Mouse (Mus musculus) CH12.LX (cell line): ENCODE results near the gene Rpl35. TPM values are rescaled to one million over a fixed set of nuclear protein-coding genes. Genes with fewer than 3 reads are reported as not detected.

Source experiments
- DNase-seq: peaks from one replicate; pipeline ENCODE4 v3.0.0-alpha.2; 2013; ENCODE audit errors: extremely low read depth
- H3K27ac ChIP-seq: 2 replicates; pipeline ENCODE4 v1.5.1; 2012; ENCODE audit warnings: low read depth, mild to moderate bottlenecking, control low read depth, moderate library complexity; ENCODE audit not compliant: insufficient read depth
- H3K27me3 ChIP-seq: replicated peaks from 2 replicates; pipeline ENCODE3; 2012; ENCODE audit warnings: inconsistent platforms
- H3K36me3 ChIP-seq, 2 experiments: replicated peaks in 1 of 2; 2 replicates each; pipeline versions ENCODE3 to v1.6.1; 2012; ENCODE audit warnings: inconsistent platforms in 1 of 2, low read length in 1 of 2, mild to moderate bottlenecking in 1 of 2, mixed read lengths in 1 of 2, moderate library complexity in 1 of 2; ENCODE audit not compliant: control insufficient read depth in 1 of 2, insufficient read depth in 1 of 2
- H3K4me1 ChIP-seq, 2 experiments: 2 replicates each; pipeline ENCODE4 v1.6.1; 2012; ENCODE audit warnings: inconsistent platforms in 1 of 2, moderate library complexity in 1 of 2; ENCODE audit not compliant: insufficient read depth in 2 of 2, control insufficient read depth in 1 of 2
- H3K4me2 ChIP-seq: 2 replicates; pipeline ENCODE4 v1.6.1; 2012; ENCODE audit warnings: low read depth, mild to moderate bottlenecking, control low read depth; ENCODE audit not compliant: poor library complexity, insufficient read depth, severe bottlenecking
- H3K4me3 ChIP-seq, 3 experiments: fragments of 150-350 bp in 1 of 3; sonication (generic) in 1 of 3; replicated peaks in 1 of 3; 2 replicates each; pipeline versions ENCODE3 to v1.5.1; 2011 to 2012; ENCODE audit warnings: low read depth in 2 of 3, low read length in 2 of 3, mild to moderate bottlenecking in 2 of 3, moderate library complexity in 2 of 3, control low read depth in 1 of 3, improper control_type of control experiment in 1 of 3, inconsistent platforms in 1 of 3, mixed read lengths in 1 of 3; ENCODE audit not compliant: poor library complexity in 1 of 3
- H3K79me2 ChIP-seq: replicated peaks from 2 replicates; pipeline ENCODE4 v1.6.1; 2012; ENCODE audit warnings: mild to moderate bottlenecking, moderate library complexity; ENCODE audit not compliant: control insufficient read depth, poor library complexity, insufficient read depth, severe bottlenecking; ENCODE audit errors: extremely low read depth
- H3K9ac ChIP-seq: 2 replicates; pipeline ENCODE4 v1.6.1; 2012; ENCODE audit warnings: low read depth, mild to moderate bottlenecking, control low read depth, moderate library complexity; ENCODE audit not compliant: insufficient read depth
- H3K9me3 ChIP-seq: replicated peaks from 2 replicates; pipeline ENCODE3; 2012; ENCODE audit warnings: low read length, inconsistent platforms, mixed read lengths
- BHLHE40 ChIP-seq: IDR thresholded peaks from 2 replicates; pipeline ENCODE4 v1.6.1; 2011; ENCODE audit warnings: mild to moderate bottlenecking, low read depth, low read length, improper control_type of control experiment
- CHD1 ChIP-seq: IDR thresholded peaks from 2 replicates; pipeline ENCODE4 v1.6.1; 2012; ENCODE audit warnings: low read depth, low read length, improper control_type of control experiment, inconsistent platforms
- CHD2 ChIP-seq: IDR thresholded peaks from 2 replicates; pipeline ENCODE4 v1.6.1; 2011; ENCODE audit warnings: low read length, improper control_type of control experiment
- ELF1 ChIP-seq: IDR thresholded peaks from 2 replicates; pipeline ENCODE4 v1.6.1; 2014; ENCODE audit warnings: low read depth, mild to moderate bottlenecking, inconsistent platforms, low read length, improper control_type of control experiment
- ETS1 ChIP-seq: conservative IDR thresholded peaks from 2 replicates; pipeline ENCODE4 v1.6.1; 2012; ENCODE audit warnings: low read depth, mild to moderate bottlenecking, inconsistent platforms, low read length, improper control_type of control experiment, moderate library complexity
- GABPA ChIP-seq: IDR thresholded peaks from 2 replicates; pipeline ENCODE4 v1.6.1; 2012; ENCODE audit warnings: low read depth, low read length, improper control_type of control experiment, inconsistent platforms; ENCODE audit not compliant: insufficient replicate concordance
- HCFC1 ChIP-seq: IDR thresholded peaks from 2 replicates; pipeline ENCODE4 v1.6.1; 2012; ENCODE audit warnings: low read depth, mild to moderate bottlenecking, inconsistent platforms, low read length, improper control_type of control experiment
- IRF4 ChIP-seq: IDR thresholded peaks from 2 replicates; pipeline ENCODE4 v1.6.1; 2014; ENCODE audit warnings: low read depth, mild to moderate bottlenecking, inconsistent platforms, low read length, improper control_type of control experiment
- JUN ChIP-seq: IDR thresholded peaks from 2 replicates; pipeline ENCODE4 v1.6.1; 2011; ENCODE audit warnings: low read depth, mild to moderate bottlenecking, low read length, improper control_type of control experiment, moderate library complexity; ENCODE audit not compliant: insufficient read depth
- KAT2A ChIP-seq: IDR thresholded peaks from 2 replicates; pipeline ENCODE4 v1.6.1; 2012; ENCODE audit warnings: low read length, improper control_type of control experiment, inconsistent platforms; ENCODE audit not compliant: insufficient replicate concordance
- MAFK ChIP-seq: IDR thresholded peaks from 2 replicates; pipeline ENCODE4 v1.6.1; 2011; ENCODE audit warnings: low read length, improper control_type of control experiment; ENCODE audit not compliant: insufficient replicate concordance
- MAX ChIP-seq: IDR thresholded peaks from 2 replicates; pipeline ENCODE4 v1.6.1; 2011; ENCODE audit warnings: low read length, improper control_type of control experiment
- MXI1 ChIP-seq: IDR thresholded peaks from 2 replicates; pipeline ENCODE4 v1.6.1; 2011; ENCODE audit warnings: mild to moderate bottlenecking, low read depth, low read length, improper control_type of control experiment
- MYC ChIP-seq: IDR thresholded peaks from 2 replicates; pipeline ENCODE4 v1.6.1; 2011; ENCODE audit warnings: low read depth, mild to moderate bottlenecking, improper control_type of control experiment, low read length
- NELFE ChIP-seq: IDR thresholded peaks from 2 replicates; pipeline ENCODE4 v1.6.1; 2011; ENCODE audit warnings: low read depth, low read length, improper control_type of control experiment
- NRF1 ChIP-seq: IDR thresholded peaks from 2 replicates; pipeline ENCODE4 v1.6.1; 2014; ENCODE audit warnings: low read depth, mild to moderate bottlenecking, inconsistent platforms, low read length, improper control_type of control experiment, moderate library complexity
- POLR2A ChIP-seq: IDR thresholded peaks from 2 replicates; pipeline ENCODE4 v1.6.1; 2011; ENCODE audit warnings: low read depth, mild to moderate bottlenecking, improper control_type of control experiment, low read length
- POLR2AphosphoS2 ChIP-seq: IDR thresholded peaks from 2 replicates; pipeline ENCODE4 v1.6.1; 2011; ENCODE audit warnings: low read depth, low read length, improper control_type of control experiment
- RCOR1 ChIP-seq: conservative IDR thresholded peaks from 2 replicates; pipeline ENCODE4 v1.6.1; 2012; ENCODE audit warnings: low read depth, mild to moderate bottlenecking, inconsistent platforms, low read length, improper control_type of control experiment
- SIN3A ChIP-seq: IDR thresholded peaks from 2 replicates; pipeline ENCODE4 v1.6.1; 2012; ENCODE audit warnings: low read length, improper control_type of control experiment, inconsistent platforms
- SMC3 ChIP-seq: IDR thresholded peaks from 2 replicates; pipeline ENCODE4 v1.6.1; 2011; ENCODE audit warnings: low read depth, low read length, improper control_type of control experiment
- TBP ChIP-seq: conservative IDR thresholded peaks from 2 replicates; pipeline ENCODE4 v1.6.1; 2011; ENCODE audit warnings: low read depth, low read length, improper control_type of control experiment
- TCF12 ChIP-seq: IDR thresholded peaks from 2 replicates; pipeline ENCODE4 v1.6.1; 2014; ENCODE audit warnings: low read depth, mild to moderate bottlenecking, inconsistent platforms, low read length, improper control_type of control experiment
- UBTF ChIP-seq: IDR thresholded peaks from 2 replicates; pipeline ENCODE4 v1.6.1; 2012; ENCODE audit warnings: low read depth, mild to moderate bottlenecking, inconsistent platforms, low read length, improper control_type of control experiment, moderate library complexity
- USF2 ChIP-seq: conservative IDR thresholded peaks from 2 replicates; pipeline ENCODE4 v1.6.1; 2011; ENCODE audit warnings: low read depth, low read length, improper control_type of control experiment
- ZKSCAN1 ChIP-seq: IDR thresholded peaks from 2 replicates; pipeline ENCODE4 v1.6.1; 2012; ENCODE audit warnings: low read depth, inconsistent platforms, low read length, improper control_type of control experiment, borderline replicate concordance
- ZMIZ1 ChIP-seq: IDR thresholded peaks from 2 replicates; pipeline ENCODE4 v1.6.1; 2012; ENCODE audit warnings: low read depth, mild to moderate bottlenecking, inconsistent platforms, low read length, improper control_type of control experiment
- dilution Hi-C: fragments of 300-500 bp; cut with MboI; formaldehyde crosslinking; loops from 2 replicates; pipeline ENCODE4 v1.14.3; 2020; ENCODE audit warnings: low sequenced_read_pairs; ENCODE audit not compliant: extremely low pct_unique_long_range_greater_than_20kb, extremely low pct_ligation_motif_present
- in situ Hi-C: fragments of 300-500 bp; cut with MboI; formaldehyde crosslinking; loops from 3 replicates; pipeline ENCODE4 v1.14.3; 2019; ENCODE audit warnings: low sequenced_read_pairs, low pct_ligation_motif_present, low pct_unique_long_range_greater_than_20kb, mixed read lengths
- polyA plus RNA-seq: library from polyadenylated mRNA; unstranded; fragments of >175 nt; gene quantifications from 2 replicates; pipeline ENCODE4 v1.2.1, GENCODE M21; 2012; ENCODE audit warnings: low read depth; ENCODE audit not compliant: insufficient read length
- total RNA-seq, 2 experiments: library from RNA; depleted of rRNA; stranded (reverse); fragments of 300-350 nt in 1 of 2; fragments of >200 nt in 1 of 2; gene quantifications; 2 replicates each; pipeline ENCODE4 v1.2.3; 2012 to 2014

Gene Rpl35
- total and polyA plus RNA-seq, 3 experiments, result 649 to 2,171 (median 976) TPM

DNA sequence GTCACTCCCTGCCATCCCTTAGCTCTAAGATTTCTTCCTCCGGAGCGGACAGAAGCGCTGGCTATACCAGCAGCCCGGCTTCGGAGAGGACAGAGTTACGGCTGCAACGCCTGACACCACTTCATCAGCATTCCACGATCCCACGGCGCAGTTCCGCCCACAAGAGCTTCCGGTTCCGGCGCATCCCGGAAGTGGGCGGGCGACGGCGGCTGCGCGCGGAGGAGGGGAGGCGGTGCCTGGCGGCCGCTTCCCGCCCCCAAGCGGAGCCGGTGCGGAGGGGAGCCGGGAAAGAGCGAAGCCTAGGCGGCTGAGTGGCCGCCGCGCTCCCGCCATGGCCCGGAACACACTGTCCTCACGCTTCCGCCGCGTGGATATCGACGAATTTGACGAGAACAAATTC, 2.4 kb upstream of the Rpl35 start (continued):
- TF ChIP-seq CHD2, result no peak
- peak; percentile 25; the same call in 1 of the 2 replicates for TF ChIP-seq ETS1
- TF ChIP-seq BHLHE40, result peak; percentile 40; the same call in 1 of the 2 replicates
- TF ChIP-seq HCFC1, result peak; percentile 88
- peak; percentile 99 for TF ChIP-seq ELF1
- TF ChIP-seq GABPA, result no peak
- TF ChIP-seq MAX, result peak; percentile 84
- peak; percentile 88 for TF ChIP-seq NRF1
- TF ChIP-seq CHD1, result peak; percentile 29; the same call in 1 of the 2 replicates

DNA sequence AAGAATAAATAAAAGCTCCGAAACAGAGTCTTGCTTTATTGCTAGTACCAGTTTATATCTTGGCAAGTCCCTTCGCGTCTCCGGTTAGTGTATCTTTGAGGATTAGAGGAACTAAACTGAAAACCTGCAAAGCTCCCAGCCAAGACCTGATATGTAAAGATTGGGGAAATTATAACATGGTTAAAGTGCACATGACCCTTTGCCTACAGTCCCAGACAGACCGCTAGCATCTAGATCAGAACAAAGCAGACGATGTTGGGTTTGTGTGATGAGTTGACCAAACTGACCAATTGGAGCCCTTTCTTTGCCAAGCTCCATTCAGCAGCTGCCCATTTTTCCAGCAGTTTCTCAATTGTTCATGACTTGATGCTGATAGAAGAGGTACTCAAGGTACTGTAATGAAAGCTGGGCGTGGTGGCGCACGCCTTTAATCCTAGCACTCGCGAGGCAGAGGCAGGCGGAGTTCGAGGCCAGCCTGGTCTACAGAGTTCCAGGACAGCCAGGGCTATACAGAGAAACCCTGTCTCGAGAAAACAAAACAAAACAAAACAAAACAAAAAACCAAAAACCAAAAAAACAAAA, 816 bp upstream of the Rpl35 start:
- Histone ChIP-seq H3K27me3 (no peaks in the 10 kb centered on the region), H3K4me3 (peak overlapping the region; percentile 48 to 100 (median 95)), H3K9me3 (no peaks in the 10 kb centered on the region), H3K4me2 (peak overlapping the region; percentile 48), H3K79me2 (peaks cover 67% of the 10 kb centered on the region), H3K27ac (no peak overlapping the region), H3K4me1 (peaks cover 3 to 23% of the 10 kb centered on the region in 2 experiments), H3K36me3 (peaks cover 25 to 38% of the 10 kb centered on the region in 2 experiments), H3K9ac (peak overlapping the region; percentile 82)
- in situ Hi-C loops, result no loop called here
- TF ChIP-seq ELF1 (no peak), ZKSCAN1 (no peak), POLR2A (no peak; the same call in 1 of the 2 replicates), SIN3A (peak; percentile 61; the same call in 1 of the 2 replicates), JUN (no peak), TBP (no peak), NELFE (no peak), UBTF (no peak), HCFC1 (no peak), MAX (0 out of 2 replicates have a peak, but pooled peaks have one; percentile 45)
- no peak for DNase-seq
- dilution Hi-C loops, result no loop called here

DNA sequence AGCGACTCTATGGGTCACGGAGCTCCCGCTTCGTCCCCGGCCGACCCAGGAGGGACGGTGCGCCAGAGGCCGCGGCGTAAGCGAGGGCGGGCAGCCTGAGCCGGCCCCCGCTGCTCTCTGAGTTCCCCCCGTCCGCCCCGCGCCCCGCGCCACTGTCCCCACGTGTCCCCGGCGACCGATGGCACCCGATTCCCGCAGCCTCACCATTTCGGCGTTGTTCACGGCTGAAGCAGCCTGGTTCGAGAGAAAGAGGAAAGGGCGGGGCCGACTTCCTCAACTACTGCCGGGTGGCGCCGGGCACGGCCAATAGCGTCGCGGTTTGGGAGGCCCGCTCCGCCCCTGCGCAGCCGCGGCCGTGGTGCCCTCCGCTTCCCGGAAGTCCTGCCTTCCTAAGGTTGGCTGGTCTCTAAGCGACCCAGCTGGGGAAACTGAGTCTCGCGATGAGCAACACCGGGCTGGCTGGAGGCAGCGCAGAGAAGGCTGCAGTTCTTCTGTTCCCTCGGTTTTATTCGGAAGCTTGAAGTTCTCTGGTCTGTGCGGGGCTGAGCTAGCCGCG, 466 bp downstream of the Rpl35 start, which contains the start of gene Arpc5l:
Gene Arpc5l, plus strand, starts transcription at position 469 of the 556 bp plus-strand sequence.
- peak within 1 kb of the TSS; percentile 94 to 99 (median 97) for H3K4me3 ChIP-seq
- H3K9ac ChIP-seq, result peak within 1 kb of the TSS; percentile 98
- peak within 1 kb of the TSS; percentile 72 for H3K27ac ChIP-seq
- peak within 1 kb of the TSS; percentile 89 for H3K4me2 ChIP-seq
- no peaks in the 10 kb centered on the region for H3K27me3 ChIP-seq
- DNase-seq, result peak; percentile 91
- H3K4me1 ChIP-seq, result peaks cover 3 to 29% of the 10 kb centered on the region in 2 experiments
- H3K79me2 ChIP-seq, result peaks cover 59% of the 10 kb centered on the region
- peaks cover 38 to 48% of the 10 kb centered on the region in 2 experiments for H3K36me3 ChIP-seq
- dilution Hi-C loops (no loop called here), in situ Hi-C loops (no loop called here)
- no peaks in the 10 kb centered on the region for H3K9me3 ChIP-seq
- TF ChIP-seq ELF1 (peak; percentile 98), RCOR1 (no peak), NRF1 (peak; percentile 91), TBP (peak; percentile 93), ZMIZ1 (peak; percentile 85; the same call in 1 of the 2 replicates), USF2 (no peak), KAT2A (peak; percentile 74; the same call in 1 of the 2 replicates), POLR2AphosphoS2 (peak; percentile 90; the same call in 1 of the 2 replicates), IRF4 (no peak), CHD2 (peak; percentile 98), MAX (peak; percentile 80; the same call in 1 of the 2 replicates), TCF12 (peak; percentile 91), SIN3A (peak; percentile 78; the same call in 1 of the 2 replicates), MXI1 (peak; percentile 86), UBTF (no peak), POLR2A (peak; percentile 97), NELFE (peak; percentile 90), SMC3 (no peak), MYC (peak; percentile 67; the same call in 1 of the 2 replicates), MAFK (no peak)
